Mouse (Mus musculus): ENCODE data around the gene Bet1l. TPM values are rescaled to one million over a fixed set of nuclear protein-coding genes. Genes with fewer than 3 reads are reported as not detected.

Gene Bet1l
- polyA plus RNA-seq, 1 experiment from 2014 or later = 40.9 TPM

DNA sequence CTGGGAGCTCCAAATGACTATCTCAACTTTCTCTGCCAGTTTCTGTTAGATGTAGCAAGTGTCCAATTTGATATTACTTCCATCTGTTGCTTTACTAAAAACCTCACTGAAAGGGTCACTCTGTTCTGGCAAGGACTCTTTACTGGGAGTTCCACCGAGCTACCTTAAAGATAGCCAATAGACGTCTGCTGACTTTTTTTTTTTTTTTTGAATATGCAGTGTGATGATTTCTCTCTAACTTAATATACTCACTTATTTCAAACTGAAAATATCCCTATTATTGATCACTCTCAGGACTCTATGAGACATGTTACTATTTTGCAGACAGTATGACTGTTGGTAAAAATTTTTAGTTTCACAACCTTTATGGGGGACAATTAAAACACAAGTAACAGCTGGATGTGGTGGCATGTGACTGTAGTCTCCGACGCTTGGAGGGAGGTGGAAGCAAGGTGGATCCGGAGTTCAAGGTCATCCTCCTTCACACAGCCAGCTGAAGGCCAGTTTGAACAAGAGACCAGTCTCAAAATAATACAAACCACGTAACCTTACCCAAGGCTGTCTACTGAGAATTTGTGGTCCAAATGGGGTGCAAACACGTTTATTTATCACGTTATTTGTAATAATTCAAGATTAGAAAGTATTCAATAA, 23.6 kb upstream of the Bet1l start:
- peaks cover 4% of the 10 kb centered on the region; the same call in 1 of the 2 replicates for H3K4me1 ChIP-seq (ENCODE audit: insufficient read depth)
- ATAC-seq (ENCODE audit: insufficient read depth) (no peak), DNase-seq (no peak)
- H3K9me3 ChIP-seq (ENCODE audit: low read depth, low read length) = no peaks in the 10 kb centered on the region
- H3K27ac ChIP-seq (ENCODE audit: low read depth) = 0 out of 2 replicates have a peak overlapping the region, but pooled peaks have one; percentile 88
- peak overlapping the region; percentile 89 for H3K4me3 ChIP-seq (ENCODE audit: low read depth, low read length)
- peak overlapping the region; percentile 87 for H3K4me2 ChIP-seq
- peaks cover 26% of the 10 kb centered on the region; the same call in 1 of the 2 replicates for H3K36me3 ChIP-seq (ENCODE audit: insufficient read depth)
- 13% methylated on average over 8 of the region's 8 CpGs for WGBS
- TF ChIP-seq CTCF (IDR thresholded peaks at IDR 0.05; ENCODE audit: low read depth) = no peak
- no peaks in the 10 kb centered on the region for H3K27me3 ChIP-seq (ENCODE audit: insufficient read depth, low read length)
- H3K9ac ChIP-seq = peak overlapping the region; percentile 79

DNA sequence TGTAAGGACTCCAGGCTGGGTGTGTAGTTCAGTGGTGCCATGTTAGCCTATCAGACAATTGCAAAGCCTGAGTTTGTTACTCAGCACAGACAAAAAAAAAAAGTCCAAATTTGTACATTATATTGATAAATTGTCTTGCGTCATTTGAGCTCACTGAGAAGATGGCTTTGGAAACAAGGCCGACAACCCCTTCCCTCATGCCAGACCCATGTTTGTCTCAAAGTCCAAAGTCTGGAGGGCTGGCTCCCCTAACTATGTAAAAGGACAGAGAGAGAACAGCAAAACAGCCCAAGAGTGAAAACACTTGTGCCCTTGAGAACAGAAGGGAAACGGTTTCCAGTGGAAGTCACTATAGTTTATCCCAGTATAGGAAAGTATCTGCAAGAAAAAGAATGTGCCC, 23.0 kb upstream of the Bet1l start:
- Histone ChIP-seq H3K4me3 (ENCODE audit: low read depth, low read length) (no peak overlapping the region), H3K4me1 (ENCODE audit: insufficient read depth) (peaks cover 4% of the 10 kb centered on the region; the same call in 1 of the 2 replicates), H3K27me3 (ENCODE audit: insufficient read depth, low read length) (no peaks in the 10 kb centered on the region), H3K36me3 (ENCODE audit: insufficient read depth) (peaks cover 22% of the 10 kb centered on the region; the same call in 1 of the 2 replicates), H3K9me3 (ENCODE audit: low read depth, low read length) (no peaks in the 10 kb centered on the region), H3K27ac (ENCODE audit: low read depth) (no peak overlapping the region), H3K4me2 (peak overlapping the region; percentile 87), H3K9ac (no peak overlapping the region)
- ATAC-seq (ENCODE audit: insufficient read depth) = no peak
- 78% methylated on average over 3 of the region's 3 CpGs for WGBS
- TF ChIP-seq CTCF (IDR thresholded peaks at IDR 0.05; ENCODE audit: low read depth) = no peak
- DNase-seq = no peak

DNA sequence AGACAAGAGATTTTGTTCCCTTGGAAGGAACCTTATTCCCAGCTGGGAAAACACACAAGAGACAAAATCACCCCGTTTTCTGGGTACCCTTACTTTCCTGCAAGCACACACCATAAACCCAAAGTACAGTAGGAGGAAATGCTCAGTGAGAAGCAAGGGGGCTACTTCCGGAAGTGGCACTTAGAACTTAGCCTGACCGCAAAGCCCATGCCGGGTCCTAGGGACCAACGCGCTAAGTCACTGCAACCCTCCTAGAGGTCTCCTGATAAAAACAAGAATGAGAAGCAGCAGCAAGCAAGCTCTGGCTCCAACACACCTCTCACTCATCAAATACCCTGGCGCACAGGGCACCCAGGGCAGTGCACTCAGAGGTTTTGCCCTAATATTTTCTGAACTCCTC, 22.0 kb upstream of the Bet1l start:
- ATAC-seq (ENCODE audit: insufficient read depth) (no peak), DNase-seq (no peak)
- H3K4me2 ChIP-seq = no peak overlapping the region
- H3K9ac ChIP-seq = no peak overlapping the region
- H3K27ac ChIP-seq (ENCODE audit: low read depth) = no peak overlapping the region
- no peak overlapping the region for H3K4me3 ChIP-seq (ENCODE audit: low read depth, low read length)
- no peaks in the 10 kb centered on the region for H3K9me3 ChIP-seq (ENCODE audit: low read depth, low read length)
- WGBS = 85% methylated on average over 7 of the region's 7 CpGs
- H3K36me3 ChIP-seq (ENCODE audit: insufficient read depth) = peaks cover 26% of the 10 kb centered on the region; the same call in 1 of the 2 replicates
- no peaks in the 10 kb centered on the region for H3K27me3 ChIP-seq (ENCODE audit: insufficient read depth, low read length)
- no peak for TF ChIP-seq CTCF (IDR thresholded peaks at IDR 0.05; ENCODE audit: low read depth)
- peaks cover 4% of the 10 kb centered on the region; the same call in 1 of the 2 replicates for H3K4me1 ChIP-seq (ENCODE audit: insufficient read depth)

DNA sequence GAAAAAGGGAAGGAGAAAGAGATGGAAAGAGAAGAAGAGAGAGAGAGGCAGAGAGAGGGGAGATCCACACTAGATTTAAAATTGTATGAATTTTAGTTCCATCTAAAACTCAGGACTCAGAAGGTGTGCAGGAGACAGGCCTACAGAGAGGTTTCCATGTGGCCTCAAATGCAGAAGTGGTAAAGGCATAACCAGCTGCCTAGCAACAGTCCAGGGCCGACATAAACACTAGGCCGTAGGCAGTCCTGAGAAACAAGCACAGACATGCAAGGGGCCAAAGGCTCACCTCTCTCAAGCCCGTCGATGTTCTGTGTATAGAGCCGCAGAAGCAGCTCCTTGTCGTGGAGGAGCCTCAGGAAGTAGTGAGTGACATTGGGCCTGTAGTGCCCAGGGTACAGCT, 20.0 kb upstream of the Bet1l start:
- TF ChIP-seq CTCF (IDR thresholded peaks at IDR 0.05; ENCODE audit: low read depth) = no peak
- no peaks in the 10 kb centered on the region for H3K4me1 ChIP-seq (ENCODE audit: insufficient read depth)
- no peak overlapping the region for H3K4me2 ChIP-seq
- H3K27ac ChIP-seq (ENCODE audit: low read depth) = no peak overlapping the region
- 81% methylated on average over 6 of the region's 6 CpGs for WGBS
- ATAC-seq (ENCODE audit: insufficient read depth) = no peak
- no peak for DNase-seq
- H3K27me3 ChIP-seq (ENCODE audit: insufficient read depth, low read length) = no peaks in the 10 kb centered on the region
- H3K9ac ChIP-seq = no peak overlapping the region
- no peak overlapping the region for H3K4me3 ChIP-seq (ENCODE audit: low read depth, low read length)
- H3K9me3 ChIP-seq (ENCODE audit: low read depth, low read length) = no peaks in the 10 kb centered on the region
- H3K36me3 ChIP-seq (ENCODE audit: insufficient read depth) = peaks cover 23% of the 10 kb centered on the region; the same call in 1 of the 2 replicates

DNA sequence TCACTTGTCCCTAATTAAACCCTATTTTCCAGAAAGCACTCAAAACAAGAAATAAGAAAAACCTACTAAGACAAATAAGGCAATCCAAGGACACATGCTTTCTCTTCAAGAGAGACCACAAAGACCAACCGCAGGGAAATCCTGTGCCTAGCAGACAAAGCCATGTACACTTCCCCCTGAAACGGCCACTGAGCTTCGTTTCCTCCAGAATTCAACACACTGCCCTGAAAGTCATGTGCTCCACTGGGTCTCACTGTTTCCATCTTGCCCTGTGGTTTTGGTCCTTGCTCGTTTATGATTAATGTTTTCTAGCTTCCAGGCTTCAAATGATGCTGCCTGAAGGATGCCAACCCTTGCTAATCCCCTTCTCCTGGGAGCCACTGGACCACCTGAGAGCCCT, 16.8 kb upstream of the Bet1l start:
- 88% methylated on average over 4 of the region's 4 CpGs for WGBS
- Histone ChIP-seq H3K4me2 (no peak overlapping the region), H3K27ac (ENCODE audit: low read depth) (no peak overlapping the region), H3K9me3 (ENCODE audit: low read depth, low read length) (no peaks in the 10 kb centered on the region), H3K9ac (no peak overlapping the region), H3K36me3 (ENCODE audit: insufficient read depth) (peaks cover 23% of the 10 kb centered on the region; the same call in 1 of the 2 replicates), H3K4me3 (ENCODE audit: low read depth, low read length) (no peak overlapping the region), H3K4me1 (ENCODE audit: insufficient read depth) (no peaks in the 10 kb centered on the region), H3K27me3 (ENCODE audit: insufficient read depth, low read length) (no peaks in the 10 kb centered on the region)
- ATAC-seq (ENCODE audit: insufficient read depth) (no peak), DNase-seq (no peak)
- TF ChIP-seq CTCF (IDR thresholded peaks at IDR 0.05; ENCODE audit: low read depth) = no peak

DNA sequence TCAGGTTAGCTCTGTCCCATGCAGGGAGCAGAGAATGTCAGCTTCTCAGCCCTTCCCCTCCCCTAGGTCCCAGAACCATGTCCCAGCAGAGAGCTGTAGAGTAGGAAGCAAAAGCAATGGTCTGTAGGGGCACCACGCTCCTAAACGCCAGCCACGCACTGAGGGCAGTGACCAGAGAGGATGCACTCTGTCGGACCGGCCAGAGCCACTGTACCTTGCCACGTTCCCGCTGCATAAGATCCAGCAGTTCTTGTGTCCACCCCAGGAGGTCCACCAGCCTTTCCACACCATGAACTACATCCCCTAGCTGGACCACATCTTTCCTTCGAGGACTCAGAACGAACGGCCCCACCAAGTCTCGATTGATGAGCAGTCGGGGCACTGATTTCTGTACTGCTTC, 7.4 kb upstream of the Bet1l start:
- Histone ChIP-seq H3K9ac (no peak overlapping the region), H3K27ac (ENCODE audit: low read depth) (no peak overlapping the region), H3K4me2 (no peak overlapping the region), H3K9me3 (ENCODE audit: low read depth, low read length) (no peaks in the 10 kb centered on the region), H3K27me3 (ENCODE audit: insufficient read depth, low read length) (no peaks in the 10 kb centered on the region), H3K4me3 (ENCODE audit: low read depth, low read length) (no peak overlapping the region), H3K36me3 (ENCODE audit: insufficient read depth) (peaks cover 53% of the 10 kb centered on the region), H3K4me1 (ENCODE audit: insufficient read depth) (no peaks in the 10 kb centered on the region)
- no peak for TF ChIP-seq CTCF (IDR thresholded peaks at IDR 0.05; ENCODE audit: low read depth)
- WGBS = 86% methylated on average over 12 of the region's 12 CpGs
- ATAC-seq (ENCODE audit: insufficient read depth) (no peak), DNase-seq (no peak)

DNA sequence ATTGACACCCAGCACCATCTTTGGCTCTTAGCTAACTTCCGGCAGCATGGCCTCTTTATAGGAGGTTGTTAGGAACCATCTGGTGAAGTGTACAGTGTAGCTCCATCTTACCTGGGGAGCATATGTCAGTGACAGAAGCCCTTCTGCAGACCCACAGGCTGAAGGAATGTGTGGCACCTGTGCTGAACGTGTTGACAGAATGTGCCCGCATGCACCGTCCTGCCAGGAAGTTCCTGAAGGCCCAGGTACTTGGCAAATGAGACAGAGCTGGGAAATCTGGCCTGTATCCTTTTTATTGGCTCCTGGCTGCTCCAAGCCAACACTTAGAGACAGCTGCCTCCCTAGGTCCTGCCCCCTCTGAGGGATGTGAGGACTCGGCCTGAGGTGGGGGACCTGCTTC, 3.4 kb upstream of the Bet1l start:
- H3K36me3 ChIP-seq (ENCODE audit: insufficient read depth) = peaks cover 65% of the 10 kb centered on the region
- H3K9ac ChIP-seq = no peak overlapping the region
- WGBS = 83% methylated on average over 5 of the region's 5 CpGs

More for the DNA sequence above, 3.4 kb upstream of the Bet1l start:
- no peaks in the 10 kb centered on the region for H3K27me3 ChIP-seq (ENCODE audit: insufficient read depth, low read length)
- TF ChIP-seq CTCF (IDR thresholded peaks at IDR 0.05; ENCODE audit: low read depth) = no peak
- no peak overlapping the region for H3K4me2 ChIP-seq
- no peaks in the 10 kb centered on the region for H3K9me3 ChIP-seq (ENCODE audit: low read depth, low read length)
- DNase-seq = no peak
- peaks cover 5% of the 10 kb centered on the region; the same call in 1 of the 2 replicates for H3K4me1 ChIP-seq (ENCODE audit: insufficient read depth)
- no peak overlapping the region for H3K27ac ChIP-seq (ENCODE audit: low read depth)
- H3K4me3 ChIP-seq (ENCODE audit: low read depth, low read length) = no peak overlapping the region
- no peak for ATAC-seq (ENCODE audit: insufficient read depth)

Data from lung, embryonic 14.5 days (tissue).